Mouse (Mus musculus) heart, embryonic 11.5 days (tissue): ENCODE results near the gene Olfr1471. TPM values are rescaled to one million over a fixed set of nuclear protein-coding genes. Genes with fewer than 3 reads are reported as not detected.
"Not testable (repeated sequence)": the region's sequence is repeated elsewhere in the genome, so short reads cannot be mapped to it uniquely, and the experiment has no call there.

Experiments used
- ATAC-seq: fragments of 200-750 bp; cut with Nextera tagmentation; replicated peaks from 2 replicates; pipeline ENCODE4 v1.8.0; 2017; ENCODE audit warnings: moderate library complexity; ENCODE audit not compliant: insufficient number of reproducible peaks, low FRiP score, low TSS enrichment
- H3K27ac ChIP-seq: fragments of 300-500 bp; sonication (generic); 2 replicates; pipeline ENCODE4 v1.5.1; 2014; ENCODE audit warnings: mild to moderate bottlenecking, low read depth, low read length
- H3K27me3 ChIP-seq: fragments of 300-500 bp; sonication (generic); 2 replicates; pipeline ENCODE4 v1.6.1; 2014; ENCODE audit warnings: mild to moderate bottlenecking, low read length, mixed read lengths; ENCODE audit not compliant: control insufficient read depth, insufficient read depth
- H3K36me3 ChIP-seq: fragments of 300-500 bp; sonication (generic); 2 replicates; pipeline ENCODE4 v1.6.1; 2014; ENCODE audit warnings: mild to moderate bottlenecking, low read length, moderate library complexity, mixed read lengths; ENCODE audit not compliant: control insufficient read depth, insufficient read depth
- H3K4me1 ChIP-seq: fragments of 300-500 bp; sonication (generic); 2 replicates; pipeline ENCODE4 v1.6.1; 2014; ENCODE audit warnings: low read length; ENCODE audit not compliant: control insufficient read depth, insufficient read depth
- H3K4me2 ChIP-seq: fragments of 300-500 bp; sonication (generic); 2 replicates; pipeline ENCODE4 v1.6.1; 2014; ENCODE audit warnings: mild to moderate bottlenecking, moderate library complexity
- H3K4me3 ChIP-seq: fragments of 300-500 bp; sonication (generic); 2 replicates; pipeline ENCODE4 v1.5.1; 2014; ENCODE audit warnings: low read depth, low read length
- H3K9ac ChIP-seq: fragments of 300-500 bp; sonication (generic); 2 replicates; pipeline ENCODE4 v1.6.1; 2014; ENCODE audit warnings: mild to moderate bottlenecking, low read depth, low read length, moderate library complexity
- H3K9me3 ChIP-seq: fragments of 300-500 bp; sonication (generic); replicated peaks from 2 replicates; pipeline ENCODE4 v1.6.1; 2016; ENCODE audit warnings: low read length; ENCODE audit not compliant: control insufficient read depth
- WGBS: fragments of 180-500 bp; shearing (Covaris S2); extraction: QIAGEN DNeasy Blood & Tissue Kit; methylation state at CpG from one replicate; pipeline ENCODE4 v1.1.7; 2014; ENCODE audit not compliant: insufficient replicate concordance; 5-methylcytosine and 5-hydroxymethylcytosine counted together
- polyA plus RNA-seq: library from polyadenylated mRNA; unstranded; fragments of >200 nt; fragmentation: Nextera tagmentation; extraction: Ambion mirVana; gene quantifications from 2 replicates; pipeline ENCODE4 v1.2.1, GENCODE M21; 2014

Gene Olfr1471
- polyA plus RNA-seq: not detected in 2 replicates

DNA sequence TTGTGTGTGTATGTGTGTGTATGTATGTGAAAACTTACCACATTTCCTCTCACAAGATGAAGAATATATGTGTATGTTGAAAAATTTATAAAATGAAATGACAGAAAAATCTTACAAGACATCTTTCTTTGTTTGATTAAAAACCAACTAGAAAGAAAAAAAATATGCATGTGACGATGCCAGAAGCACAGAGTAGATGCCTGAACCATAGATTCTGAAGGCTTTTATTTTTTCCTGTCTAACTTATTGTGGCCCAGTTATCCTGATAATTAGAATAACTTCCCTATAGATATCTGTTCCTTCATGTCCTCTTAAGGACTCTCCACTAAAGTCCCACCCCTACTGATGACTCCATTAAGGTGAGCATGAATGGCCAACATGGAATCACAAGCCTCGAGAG is at the start of gene Olfr1471:
TSS of gene Olfr1471 (plus strand) at position 301 of the 400 bp plus-strand sequence.
- H3K36me3 ChIP-seq, H3K4me2 ChIP-seq, H3K4me3 ChIP-seq, H3K4me1 ChIP-seq, H3K9me3 ChIP-seq, H3K27ac ChIP-seq, H3K27me3 ChIP-seq, ATAC-seq, H3K9ac ChIP-seq: not testable (repeated sequence)
- 71% methylated on average over 2 of the region's 2 CpGs for WGBS

DNA sequence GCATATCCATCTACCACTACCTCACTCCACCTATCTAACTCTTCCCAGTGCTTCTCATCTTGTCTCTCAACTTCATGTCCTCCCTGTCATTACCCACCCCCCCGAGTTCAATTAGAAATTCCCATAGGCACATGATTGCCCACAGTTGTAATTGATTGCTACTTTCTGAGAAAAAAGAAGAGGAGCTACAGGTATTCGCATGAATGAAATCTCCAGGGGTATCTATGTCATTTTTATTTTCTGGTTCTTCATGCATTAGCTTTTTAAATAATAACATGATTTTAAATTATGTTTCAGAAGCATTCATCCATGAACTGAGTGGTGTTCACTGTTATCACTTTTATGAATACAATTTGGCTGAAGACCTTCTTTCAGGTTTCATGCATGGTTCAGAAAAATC is 35.7 kb upstream of the Olfr1471 start, which contains the start of gene Olfr1469:
TSS of gene Olfr1469 (plus strand) at position 301 of the 400 bp plus-strand sequence.
- Histone ChIP-seq H3K4me2 (no peak within 1 kb of the TSS), H3K4me1 (no peaks in the 10 kb centered on the region), H3K36me3 (no peaks in the 10 kb centered on the region), H3K4me3 (no peak within 1 kb of the TSS), H3K9ac (no peak within 1 kb of the TSS), H3K27ac (no peak within 1 kb of the TSS), H3K27me3 (no peaks in the 10 kb centered on the region), H3K9me3 (0 out of 2 replicates have a peak, but pooled peaks cover 2% of the 10 kb centered on the region)
- 65% methylated on average over 2 of the region's 2 CpGs for WGBS
- ATAC-seq: no peak

DNA sequence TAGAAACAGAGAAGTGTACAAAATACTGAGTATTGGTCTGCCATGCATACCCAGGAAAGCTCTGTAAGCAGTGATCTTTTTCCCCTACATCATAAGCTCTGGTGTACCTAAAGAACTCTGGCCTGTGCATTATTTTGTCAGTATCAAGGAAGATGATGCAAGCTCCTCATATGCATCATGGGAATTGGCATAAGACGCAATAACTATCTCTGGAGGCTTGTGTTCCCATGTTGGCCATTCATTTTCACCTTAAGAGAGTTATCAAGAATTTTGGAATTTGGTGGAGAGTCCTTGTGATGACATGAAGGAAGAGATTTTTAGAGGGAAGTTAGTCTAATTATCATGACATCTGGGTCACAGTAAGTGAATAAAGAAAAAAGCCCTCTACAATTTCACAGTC is 12.8 kb downstream of the Olfr1471 start, which contains the start of gene Olfr1472:
TSS of gene Olfr1472 (minus strand) at position 101 of the 400 bp plus-strand sequence.
- ATAC-seq: no peak
- 70% methylated on average over 1 of the region's 1 CpGs for WGBS
- Histone ChIP-seq H3K9me3 (no peaks in the 10 kb centered on the region), H3K9ac (no peak within 1 kb of the TSS), H3K27me3 (no peaks in the 10 kb centered on the region), H3K4me3 (no peak within 1 kb of the TSS), H3K36me3 (no peaks in the 10 kb centered on the region), H3K4me1 (no peaks in the 10 kb centered on the region), H3K4me2 (no peak within 1 kb of the TSS), H3K27ac (no peak within 1 kb of the TSS)

DNA sequence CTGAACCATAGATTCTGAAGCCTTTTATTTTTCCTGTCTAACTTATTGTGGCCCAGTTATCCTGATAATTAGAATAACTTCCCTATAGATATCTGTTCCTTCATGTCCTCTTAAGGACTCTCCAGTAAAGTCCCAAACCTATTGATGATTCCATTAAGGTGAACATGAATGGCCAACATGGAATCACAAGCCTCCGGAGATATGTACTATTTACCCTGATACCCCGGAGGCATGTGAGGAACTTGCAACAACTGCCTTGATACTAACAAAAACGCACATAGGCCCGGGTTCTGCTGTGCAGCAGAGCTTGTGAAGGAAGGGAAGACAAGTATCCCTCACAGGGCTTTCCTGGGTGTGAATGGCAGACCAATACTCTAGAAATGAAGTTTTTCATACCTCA is 26.1 kb downstream of the Olfr1471 start, which contains the start of gene Olfr1474:
TSS of gene Olfr1474 (plus strand) at position 301 of the 400 bp plus-strand sequence.
- not testable (repeated sequence) for H3K4me2 ChIP-seq, H3K27me3 ChIP-seq, H3K36me3 ChIP-seq, H3K9ac ChIP-seq, H3K4me1 ChIP-seq, ATAC-seq, H3K9me3 ChIP-seq, H3K27ac ChIP-seq, H3K4me3 ChIP-seq
- WGBS: 78% methylated on average over 4 of the region's 4 CpGs

DNA sequence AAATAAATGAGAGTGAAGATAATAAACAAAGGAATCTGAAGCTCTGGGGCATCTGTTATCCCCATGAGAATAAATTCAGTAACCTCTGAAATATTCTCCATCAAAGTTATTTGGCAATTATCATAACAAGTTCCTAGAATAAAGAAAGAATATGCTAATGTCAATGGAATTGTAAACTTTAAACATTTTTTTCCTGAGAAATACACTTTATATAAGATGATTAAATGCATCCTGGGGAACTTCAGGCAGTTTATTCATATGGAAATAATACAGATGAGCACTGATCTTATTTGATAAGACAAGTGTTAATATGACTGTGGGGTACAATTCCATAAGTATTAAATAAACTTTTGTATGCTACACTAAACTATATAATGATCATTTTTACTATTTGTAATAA is 36.9 kb downstream of the Olfr1471 start, which contains the start of gene Olfr1475:
TSS of gene Olfr1475 (minus strand) at position 101 of the 400 bp plus-strand sequence.
- H3K36me3 ChIP-seq: no peaks in the 10 kb centered on the region
- no peaks in the 10 kb centered on the region for H3K4me1 ChIP-seq
- no peaks in the 10 kb centered on the region for H3K27me3 ChIP-seq
- no peak for ATAC-seq
- no peak within 1 kb of the TSS for H3K4me3 ChIP-seq
- no peak within 1 kb of the TSS for H3K9ac ChIP-seq
- no peak within 1 kb of the TSS for H3K27ac ChIP-seq
- no peaks in the 10 kb centered on the region for H3K9me3 ChIP-seq
- H3K4me2 ChIP-seq: no peak within 1 kb of the TSS

DNA sequence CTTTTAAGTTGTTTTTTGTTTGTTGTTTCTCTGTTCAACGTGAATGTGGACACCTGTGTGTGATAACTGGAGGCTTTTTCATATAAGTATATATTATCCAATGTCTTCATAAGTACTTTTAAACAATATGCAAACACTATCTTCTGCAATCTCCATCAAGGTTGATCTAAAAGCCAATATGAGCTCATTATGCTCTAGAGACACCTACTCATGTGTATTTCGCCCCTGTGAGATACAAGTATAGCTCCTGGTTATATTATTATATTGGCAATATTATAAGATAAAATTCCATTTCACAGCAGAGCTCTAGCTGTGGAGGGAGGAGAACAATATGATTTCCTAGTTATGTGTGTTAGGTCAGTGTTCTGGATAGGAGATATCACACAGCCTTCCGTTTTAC is 57.0 kb downstream of the Olfr1471 start, which contains the start of gene Olfr1477:
TSS of gene Olfr1477 (plus strand) at position 301 of the 400 bp plus-strand sequence.
- Histone ChIP-seq H3K27ac (no peak within 1 kb of the TSS), H3K4me3 (no peak within 1 kb of the TSS), H3K9ac (no peak within 1 kb of the TSS), H3K9me3 (peaks cover 4% of the 10 kb centered on the region; the same call in 1 of the 2 replicates), H3K4me2 (no peak within 1 kb of the TSS), H3K36me3 (no peaks in the 10 kb centered on the region), H3K27me3 (no peaks in the 10 kb centered on the region), H3K4me1 (no peaks in the 10 kb centered on the region)
- no peak for ATAC-seq
- WGBS: 69% methylated on average over 3 of the region's 3 CpGs

Other genes with a start within 250 kb of the Olfr1471 start
- not detected in 2 replicates for gene Olfr1463, start 212.1 kb upstream of the Olfr1471 start, polyA plus RNA-seq
- gene Olfr1465, start 127.9 kb upstream of the Olfr1471 start, polyA plus RNA-seq: not detected in 2 replicates
- not detected in 2 replicates for gene Olfr1466, start 104.5 kb upstream of the Olfr1471 start, polyA plus RNA-seq
- not detected in 2 replicates for gene Olfr1467, start 81.2 kb upstream of the Olfr1471 start, polyA plus RNA-seq
- gene Olfr1469, start 35.6 kb upstream of the Olfr1471 start, polyA plus RNA-seq: not detected in 2 replicates
- not detected in 2 replicates for gene Olfr1472, start 12.7 kb downstream of the Olfr1471 start, polyA plus RNA-seq
- not detected in 2 replicates for gene Olfr1474, start 26.2 kb downstream of the Olfr1471 start, polyA plus RNA-seq
- not detected in 2 replicates for gene Olfr1475, start 36.8 kb downstream of the Olfr1471 start, polyA plus RNA-seq
- not detected in 2 replicates for gene Olfr1477, start 57.1 kb downstream of the Olfr1471 start, polyA plus RNA-seq
- gene Olfr1480, start 84.5 kb downstream of the Olfr1471 start, polyA plus RNA-seq: not detected in 2 replicates
- not detected in 2 replicates for gene Olfr1484, start 140.1 kb downstream of the Olfr1471 start, polyA plus RNA-seq
- not detected in 2 replicates for gene Olfr1487, start 174.0 kb downstream of the Olfr1471 start, polyA plus RNA-seq
- gene Olfr1489, start 188.2 kb downstream of the Olfr1471 start, polyA plus RNA-seq: not detected in 2 replicates
- gene Olfr1490, start 207.7 kb downstream of the Olfr1471 start, polyA plus RNA-seq: not detected in 2 replicates